Mouse (Mus musculus): ENCODE data around the gene Yod1. TPM values are rescaled to one million over a fixed set of nuclear protein-coding genes. Genes with fewer than 3 reads are reported as not detected.

The Yod1 gene
- under 1 TPM; 0.08 to 0.60 TPM for polyA plus RNA-seq (2012; fragmentation: generic; extraction: Trizol)

DNA sequence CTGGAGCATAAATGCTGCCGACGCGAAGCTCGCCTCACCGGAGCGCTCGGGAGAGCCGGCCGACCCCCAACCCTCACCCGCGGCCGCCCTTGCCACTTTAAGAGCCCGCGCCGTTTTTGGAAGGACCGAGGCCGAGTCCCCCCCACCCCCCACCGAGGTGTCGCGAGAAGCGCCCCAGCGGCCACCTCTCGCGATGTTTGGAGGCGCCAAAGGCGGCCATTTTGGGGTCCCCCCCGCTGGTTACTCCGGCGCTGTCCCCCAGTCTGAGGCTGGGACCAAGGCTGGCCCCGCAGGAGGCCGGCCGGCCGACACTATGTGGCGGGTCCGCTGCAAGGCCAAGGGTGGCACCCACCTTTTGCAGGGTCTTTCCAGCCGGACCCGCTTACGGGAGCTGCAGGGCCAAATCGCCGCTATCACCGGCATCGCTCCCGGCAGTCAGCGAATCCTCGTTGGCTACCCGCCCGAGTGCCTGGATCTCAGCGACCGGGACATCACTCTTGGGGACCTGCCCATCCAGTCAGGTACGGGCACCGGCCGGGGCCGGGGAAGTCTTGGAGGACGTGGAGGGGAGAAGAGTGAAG is at the start of gene Yod1:
TSS of gene Yod1 (plus strand) at position 37 of the 581 bp plus-strand sequence.

DNA sequence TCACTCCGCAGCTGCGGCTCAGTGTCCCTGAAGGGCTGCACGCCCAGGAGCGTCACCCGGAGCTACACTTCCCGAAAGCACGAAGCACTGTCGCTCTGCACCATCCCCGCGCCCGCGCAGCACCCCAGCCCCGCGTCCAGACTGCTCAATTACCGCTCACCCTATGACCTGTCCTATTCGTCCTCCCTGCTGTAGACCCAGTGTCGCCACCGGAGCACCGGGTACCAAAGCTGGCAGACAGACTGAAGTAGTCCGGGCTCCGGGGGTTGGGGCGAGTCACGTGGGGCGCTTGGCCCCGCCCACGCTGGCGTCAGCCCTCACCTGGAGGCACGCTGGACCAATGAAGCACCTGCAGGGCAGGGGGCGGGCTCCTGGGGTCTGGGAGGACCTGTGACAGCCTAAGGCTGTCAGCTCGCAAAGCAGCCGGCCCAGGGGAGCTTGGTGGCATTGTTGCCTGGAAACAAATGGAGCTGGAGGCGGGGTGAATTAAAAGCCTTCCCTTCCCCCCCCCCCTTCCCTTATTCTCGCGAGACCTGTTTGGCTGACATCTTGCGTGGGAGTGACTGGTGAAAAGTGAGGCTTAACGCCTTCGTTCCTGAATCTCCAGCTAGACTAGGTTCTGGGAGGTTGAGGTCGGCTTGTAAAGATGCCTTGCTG is 1.4 kb upstream of the Yod1 start, which contains the start of gene Gm29427:
TSS of gene Gm29427 (minus strand) at position 239 of the 657 bp plus-strand sequence.

DNA sequence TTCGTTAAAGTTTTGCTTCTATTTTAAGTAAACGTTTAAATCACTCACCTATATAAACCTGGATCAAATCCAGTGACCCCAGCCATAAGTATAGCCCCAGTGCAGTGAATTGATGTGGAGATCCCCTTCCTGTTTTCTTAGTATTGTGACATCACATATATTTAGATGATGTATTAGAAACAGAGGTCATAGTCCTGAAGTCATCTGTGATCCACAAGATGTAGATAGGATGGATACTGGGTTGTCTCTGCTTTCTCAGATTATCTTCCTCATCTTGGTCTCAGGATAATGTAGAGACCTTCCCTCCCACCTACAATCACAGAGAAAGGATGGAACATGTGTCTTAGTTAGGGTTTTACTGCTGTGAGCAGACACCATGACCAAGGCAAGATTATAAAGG is 12.0 kb downstream of the Yod1 start, which contains the start of gene Pfkfb2:
TSS of gene Pfkfb2 (minus strand) at position 101 of the 400 bp plus-strand sequence.

DNA sequence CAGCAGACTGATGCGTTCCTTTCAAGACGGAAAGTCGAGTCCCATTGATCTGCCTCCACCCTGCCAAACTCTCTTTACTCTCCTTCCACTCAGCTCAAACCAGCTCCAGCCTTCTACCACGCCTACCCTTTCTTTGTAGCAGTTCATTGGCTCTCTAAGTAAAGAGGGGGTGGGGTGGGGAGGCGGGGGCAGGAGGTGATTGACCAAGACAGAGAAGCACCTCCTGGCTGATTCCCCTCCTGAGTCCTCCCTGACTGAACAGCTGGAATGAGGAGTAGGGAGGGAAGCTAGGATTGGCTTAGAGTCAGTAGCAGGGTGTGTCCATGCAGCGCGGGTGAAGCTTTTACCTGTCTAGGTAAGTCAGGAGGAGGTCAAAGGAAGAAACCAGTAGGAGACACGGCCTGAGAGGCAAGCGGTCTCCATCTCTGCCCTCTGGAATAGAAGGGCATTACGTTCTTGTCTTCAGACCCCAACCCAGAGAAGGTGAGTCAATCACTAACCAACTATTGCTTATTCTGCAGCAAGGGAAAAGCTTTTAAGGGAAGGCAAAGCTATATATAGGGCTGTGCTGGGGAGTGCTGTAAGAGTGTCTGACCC is 14.7 kb downstream of the Yod1 start, which contains the start of gene AA986860:
TSS of gene AA986860 (plus strand) at position 236 of the 597 bp plus-strand sequence.

Other genes with a start within 250 kb of the Yod1 start
- gene Zp3r, start 87.7 kb upstream of the Yod1 start, polyA plus RNA-seq (2012; fragmentation: generic; extraction: Trizol), result not detected
- gene C4bp, start 55.7 kb upstream of the Yod1 start, polyA plus RNA-seq (2012; fragmentation: generic; extraction: Trizol), result not detected
- not detected for gene Gm29427, start 1.5 kb upstream of the Yod1 start, polyA plus RNA-seq (2012; fragmentation: generic; extraction: Trizol)
- gene Pfkfb2, start 11.9 kb downstream of the Yod1 start, polyA plus RNA-seq (2012; fragmentation: generic; extraction: Trizol), result 1 to 10 TPM in 1 of 2 experiments, under 1 TPM in 1; 0.26 to 3.4 TPM
- gene AA986860, start 14.6 kb downstream of the Yod1 start, polyA plus RNA-seq (2012; fragmentation: generic; extraction: Trizol), result 1 to 10 TPM in 1 of 2 experiments, under 1 TPM in 1; 0.54 to 2.2 TPM
- gene Fcamr, start 83.6 kb downstream of the Yod1 start, polyA plus RNA-seq (2012; fragmentation: generic; extraction: Trizol), result not detected
- not detected for gene Pigr, start 109.4 kb downstream of the Yod1 start, polyA plus RNA-seq (2012; fragmentation: generic; extraction: Trizol)
- gene Fcmr, start 148.3 kb downstream of the Yod1 start, polyA plus RNA-seq (2012; fragmentation: generic; extraction: Trizol), result not detected
- not detected for gene Il24, start 170.1 kb downstream of the Yod1 start, polyA plus RNA-seq (2012; fragmentation: generic; extraction: Trizol)
- gene Il20, start 194.1 kb downstream of the Yod1 start, polyA plus RNA-seq (2012; fragmentation: generic; extraction: Trizol), result not detected
- under 1 TPM in 1 of 2 experiments, not detected in 1; 0.07 TPM for gene Il19, start 222.8 kb downstream of the Yod1 start, polyA plus RNA-seq (2012; fragmentation: generic; extraction: Trizol)